ENCODE assay signal across 10 mouse cellular contexts in genomic region chr9:76237243-76237642, GRCm38 (mm10). TPM values are rescaled to one million over a fixed set of nuclear protein-coding genes. Genes with fewer than 3 reads are reported as not detected.
DNase-seq lines count a peak whose midpoint lies in the region; ATAC-seq lines count a peak whose summit lies in the region.
"Had no signal": no experiment of that assay in that cellular context is flagged by ENCODE, and none has a peak within 500 bp of the region (broad histone marks: within the 10 kb centered on the region; RNA-seq: fewer than 3 reads in every experiment).

No protein-coding gene starts in this region.

- H3K4me3 ChIP-seq in heart, embryonic 16.5 days (ENCODE audit: low read length): peak overlapping the region; percentile 55
- H3K4me3 ChIP-seq in embryonic facial prominence, embryonic 12.5 days: no peak overlapping the region
- H3K4me3 ChIP-seq in liver, embryonic 12.5 days: peak overlapping the region; percentile 56

- no peak overlapping the region for H3K27ac ChIP-seq in heart, embryonic 16.5 days (ENCODE audit: low read length)
- no peak overlapping the region for H3K27ac ChIP-seq in embryonic facial prominence, embryonic 12.5 days
- peak overlapping the region; percentile 83 for H3K27ac ChIP-seq in liver, embryonic 12.5 days

- 0 out of 2 replicates have a peak, but pooled peaks have one; percentile 28 for ATAC-seq in heart, embryonic 16.5 days (replicated peaks; ENCODE audit: extremely low read depth, insufficient read depth, low FRiP score)
- ATAC-seq in embryonic facial prominence, embryonic 12.5 days (ENCODE audit: insufficient number of reproducible peaks, insufficient read depth, low FRiP score, low TSS enrichment): no peak
- peak; percentile 88 for ATAC-seq in liver, embryonic 12.5 days

- WGBS in heart, embryonic 16.5 days: 21% methylated on average over 12 of the region's 12 CpGs
- 36% methylated on average over 12 of the region's 12 CpGs for WGBS in embryonic facial prominence, embryonic 12.5 days
- WGBS in liver, embryonic 12.5 days (ENCODE audit: insufficient replicate concordance): 14% methylated on average over 12 of the region's 12 CpGs

- H3K36me3 ChIP-seq in heart, embryonic 16.5 days (ENCODE audit: control insufficient read depth, insufficient read depth): no peaks in the 10 kb centered on the region
- H3K36me3 ChIP-seq in embryonic facial prominence, embryonic 12.5 days: no peaks in the 10 kb centered on the region
- H3K36me3 ChIP-seq in liver, embryonic 12.5 days: no peaks in the 10 kb centered on the region

- H3K27me3 ChIP-seq in heart, embryonic 16.5 days (ENCODE audit: control insufficient read depth, insufficient read depth, low read length): no peaks in the 10 kb centered on the region
- no peaks in the 10 kb centered on the region for H3K27me3 ChIP-seq in embryonic facial prominence, embryonic 12.5 days
- no peaks in the 10 kb centered on the region for H3K27me3 ChIP-seq in liver, embryonic 12.5 days (replicated peaks)

- H3K9me3 ChIP-seq in heart, embryonic 16.5 days (replicated peaks; ENCODE audit: control insufficient read depth, low read length): no peaks in the 10 kb centered on the region
- no peaks in the 10 kb centered on the region for H3K9me3 ChIP-seq in embryonic facial prominence, embryonic 12.5 days
- no peaks in the 10 kb centered on the region for H3K9me3 ChIP-seq in liver, embryonic 12.5 days (replicated peaks)

- H3K4me1 ChIP-seq in heart, embryonic 16.5 days (ENCODE audit: control insufficient read depth, insufficient read depth, low read length): no peaks in the 10 kb centered on the region
- H3K4me1 ChIP-seq in embryonic facial prominence, embryonic 12.5 days: peaks cover 6% of the 10 kb centered on the region; the same call in 1 of the 2 replicates
- H3K4me1 ChIP-seq in liver, embryonic 12.5 days: peaks cover 34% of the 10 kb centered on the region

- no peak overlapping the region for H3K9ac ChIP-seq in heart, embryonic 16.5 days (ENCODE audit: low read length)
- no peak overlapping the region for H3K9ac ChIP-seq in embryonic facial prominence, embryonic 12.5 days
- peak overlapping the region; percentile 31; the same call in 1 of the 2 replicates for H3K9ac ChIP-seq in liver, embryonic 12.5 days

- no peak for DNase-seq in heart, adult 18-20 months
- DNase-seq in adrenal gland, postnatal 10 days: peak; percentile 13
- no peak for DNase-seq in frontal cortex, postnatal 25 days (ENCODE audit: low spot score in 2 of 2)
- no peak for DNase-seq in cerebellum, postnatal 36 days
- no peak for DNase-seq in B cell, adult 2 months

- H3K4me2 ChIP-seq in heart, embryonic 16.5 days (ENCODE audit: low read depth, low read length): peak overlapping the region; percentile 69
- peak overlapping the region; percentile 54 for H3K4me2 ChIP-seq in embryonic facial prominence, embryonic 12.5 days (replicated peaks)
- peak overlapping the region; percentile 80 for H3K4me2 ChIP-seq in liver, embryonic 12.5 days

RNA-seq across cellular contexts. Expression of gene Gfral, which starts 23.8 kb away (rescaled TPM):
- not detected in 2 replicates for polyA plus RNA-seq in heart, embryonic 16.5 days (2015; fragmentation: Nextera tagmentation; extraction: Ambion mirVana)
- total RNA-seq in heart, adult 18-20 months (2021): not detected
- total RNA-seq in adrenal gland, postnatal 10 days (2021): not detected
- not detected in 2 replicates for polyA plus RNA-seq in embryonic facial prominence, embryonic 12.5 days (2016; fragmentation: Nextera tagmentation; extraction: Ambion mirVana)
- not detected in 2 replicates for polyA plus RNA-seq in liver, embryonic 12.5 days (2016; fragmentation: Nextera tagmentation; extraction: Ambion mirVana)
- polyA plus RNA-seq: large intestine, adult 2 months; small intestine, adult 2 months had no signal
